Mouse (Mus musculus): ENCODE results near the gene Hmgxb4. TPM values are rescaled to one million over a fixed set of nuclear protein-coding genes. Genes with fewer than 3 reads are reported as not detected.

Hmgxb4 gene
- total and polyA plus RNA-seq, 2 experiments from 2014 or later = 9.0 to 17.0 TPM

DNA sequence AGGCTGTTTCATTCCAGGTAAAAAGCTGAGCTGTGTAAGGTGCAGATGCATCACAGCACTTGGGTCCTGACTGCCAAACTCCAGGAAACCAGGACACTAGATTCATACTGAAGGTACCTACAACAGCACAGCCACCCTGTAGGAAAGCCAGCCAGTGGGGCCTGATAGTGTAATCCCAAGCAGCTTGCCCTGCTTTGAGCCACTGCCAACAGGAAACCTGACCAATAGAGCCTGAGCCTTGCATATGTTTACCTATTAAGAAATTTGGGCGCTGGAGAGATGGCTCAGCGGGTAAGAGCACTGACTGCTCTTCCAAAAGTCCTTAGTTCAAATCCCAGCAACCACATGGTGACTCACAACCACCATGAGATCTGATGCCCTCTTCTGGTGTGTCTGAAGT lies 49.0 kb downstream of the Hmgxb4 start:
- Histone ChIP-seq H3K4me2 (ENCODE audit: low read depth, low read length) (no peak overlapping the region), H3K36me3 (replicated peaks; ENCODE audit: control insufficient read depth, insufficient read depth, low read length) (no peaks in the 10 kb centered on the region), H3K4me1 (ENCODE audit: control insufficient read depth, insufficient read depth) (peaks cover 55% of the 10 kb centered on the region), H3K9me3 (replicated peaks; ENCODE audit: control insufficient read depth, low read length) (no peaks in the 10 kb centered on the region), H3K27ac (ENCODE audit: low read depth) (no peak overlapping the region), H3K27me3 (ENCODE audit: control insufficient read depth, insufficient read depth, low read length) (no peaks in the 10 kb centered on the region), H3K4me3 (ENCODE audit: low read depth, low read length) (no peak overlapping the region), H3K9ac (replicated peaks; ENCODE audit: low read depth, low read length) (no peak overlapping the region)
- no peak for TF ChIP-seq CTCF (IDR thresholded peaks at IDR 0.05; ENCODE audit: low read depth)
- no peak for TF ChIP-seq EP300 (IDR thresholded peaks at IDR 0.05; ENCODE audit: low read depth)
- no peak for DNase-seq (ENCODE audit: low spot score)
- WGBS = 89% methylated on average over 2 of the region's 2 CpGs
- no peak for ATAC-seq (ENCODE audit: insufficient read depth, low read depth)

DNA sequence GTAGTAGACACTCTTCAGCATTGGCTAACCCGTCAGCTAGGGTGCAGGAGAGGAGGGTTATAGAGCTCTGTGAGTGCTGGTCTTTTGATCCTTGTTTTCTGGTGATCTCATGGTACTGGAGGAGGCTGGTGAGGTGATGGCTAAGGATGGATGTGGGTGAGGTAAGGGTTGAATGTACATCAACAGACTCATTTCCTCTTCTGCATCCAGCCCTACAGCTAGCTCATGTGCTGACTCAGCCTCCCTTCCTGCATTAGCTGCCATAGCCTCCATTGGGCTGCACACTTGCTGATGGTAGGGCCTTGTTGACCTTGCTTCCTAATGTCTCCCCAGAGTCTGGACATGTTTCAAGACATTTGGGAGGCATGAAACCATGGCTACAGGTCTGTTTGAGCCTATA lies 49.8 kb downstream of the Hmgxb4 start:
- Histone ChIP-seq H3K4me2 (ENCODE audit: low read depth, low read length) (no peak overlapping the region), H3K27ac (ENCODE audit: low read depth) (no peak overlapping the region), H3K36me3 (replicated peaks; ENCODE audit: control insufficient read depth, insufficient read depth, low read length) (no peaks in the 10 kb centered on the region), H3K27me3 (ENCODE audit: control insufficient read depth, insufficient read depth, low read length) (no peaks in the 10 kb centered on the region), H3K4me3 (ENCODE audit: low read depth, low read length) (no peak overlapping the region), H3K9me3 (replicated peaks; ENCODE audit: control insufficient read depth, low read length) (no peaks in the 10 kb centered on the region), H3K4me1 (ENCODE audit: control insufficient read depth, insufficient read depth) (peaks cover 48% of the 10 kb centered on the region), H3K9ac (replicated peaks; ENCODE audit: low read depth, low read length) (no peak overlapping the region)
- 78% methylated on average over 1 of the region's 1 CpGs for WGBS
- ATAC-seq (ENCODE audit: insufficient read depth, low read depth) (no peak), DNase-seq (ENCODE audit: low spot score) (no peak)
- TF ChIP-seq CTCF (IDR thresholded peaks at IDR 0.05; ENCODE audit: low read depth) (no peak), EP300 (IDR thresholded peaks at IDR 0.05; ENCODE audit: low read depth) (no peak)

DNA sequence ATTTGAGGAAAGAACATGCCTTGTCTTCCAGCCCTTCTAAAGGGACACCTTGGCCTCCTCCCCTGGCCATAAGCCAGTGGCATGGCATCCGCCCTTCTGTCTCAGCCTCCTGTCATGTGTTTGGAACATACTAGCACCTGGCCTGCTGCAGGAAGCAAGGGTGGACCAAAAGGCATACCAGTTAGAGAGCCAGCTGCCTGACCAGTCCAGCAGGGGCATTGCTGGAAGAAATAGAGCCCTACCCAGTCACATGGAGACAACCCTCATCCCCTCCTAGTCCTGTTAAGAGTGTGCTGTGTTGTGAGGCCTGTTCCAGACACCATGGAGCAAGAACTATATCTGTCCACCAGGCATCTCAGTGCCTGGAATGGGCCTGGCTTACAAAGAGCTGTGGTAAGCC lies 53.1 kb downstream of the Hmgxb4 start:
- no peak for TF ChIP-seq CTCF (IDR thresholded peaks at IDR 0.05; ENCODE audit: low read depth)
- TF ChIP-seq EP300 (IDR thresholded peaks at IDR 0.05; ENCODE audit: low read depth) = no peak
- Histone ChIP-seq H3K36me3 (replicated peaks; ENCODE audit: control insufficient read depth, insufficient read depth, low read length) (peaks cover 6% of the 10 kb centered on the region; the same call in 1 of the 2 replicates), H3K4me3 (ENCODE audit: low read depth, low read length) (no peak overlapping the region), H3K4me2 (ENCODE audit: low read depth, low read length) (no peak overlapping the region), H3K9me3 (replicated peaks; ENCODE audit: control insufficient read depth, low read length) (no peaks in the 10 kb centered on the region), H3K4me1 (ENCODE audit: control insufficient read depth, insufficient read depth) (peaks cover 23% of the 10 kb centered on the region; the same call in 1 of the 2 replicates), H3K27ac (ENCODE audit: low read depth) (peak overlapping the region; percentile 58), H3K27me3 (ENCODE audit: control insufficient read depth, insufficient read depth, low read length) (no peaks in the 10 kb centered on the region), H3K9ac (replicated peaks; ENCODE audit: low read depth, low read length) (no peak overlapping the region)
- no peak for DNase-seq (ENCODE audit: low spot score)
- WGBS = 48% methylated on average over 1 of the region's 1 CpGs
- peak; percentile 72 for ATAC-seq (ENCODE audit: insufficient read depth, low read depth)

DNA sequence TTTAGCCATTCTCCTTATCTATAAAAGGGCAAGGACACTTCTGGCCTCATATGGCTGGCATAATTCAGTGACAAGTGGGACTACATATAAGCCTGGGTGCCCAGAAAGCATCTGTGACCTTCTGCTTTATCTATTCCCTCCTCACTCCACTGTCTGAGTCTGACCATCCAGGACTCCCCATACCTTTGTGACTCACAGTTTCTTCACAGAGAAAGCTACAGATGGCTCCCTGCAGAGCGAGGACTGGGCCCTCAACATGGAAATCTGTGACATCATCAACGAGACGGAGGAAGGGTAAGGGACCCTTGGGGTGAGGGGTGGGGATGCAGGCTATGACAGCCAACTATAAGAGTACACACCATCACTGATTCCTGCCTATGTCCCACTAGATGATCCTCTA lies 54.6 kb downstream of the Hmgxb4 start:
- 88% methylated on average over 3 of the region's 3 CpGs for WGBS
- no peak overlapping the region for H3K4me3 ChIP-seq (ENCODE audit: low read depth, low read length)
- no peak overlapping the region for H3K27ac ChIP-seq (ENCODE audit: low read depth)
- H3K9ac ChIP-seq (replicated peaks; ENCODE audit: low read depth, low read length) = no peak overlapping the region
- H3K9me3 ChIP-seq (replicated peaks; ENCODE audit: control insufficient read depth, low read length) = no peaks in the 10 kb centered on the region
- ATAC-seq (ENCODE audit: insufficient read depth, low read depth) = no peak
- H3K36me3 ChIP-seq (replicated peaks; ENCODE audit: control insufficient read depth, insufficient read depth, low read length) = peaks cover 10% of the 10 kb centered on the region
- TF ChIP-seq CTCF (IDR thresholded peaks at IDR 0.05; ENCODE audit: low read depth) (no peak), EP300 (IDR thresholded peaks at IDR 0.05; ENCODE audit: low read depth) (no peak)
- DNase-seq (ENCODE audit: low spot score) = no peak
- no peak overlapping the region for H3K4me2 ChIP-seq (ENCODE audit: low read depth, low read length)
- H3K27me3 ChIP-seq (ENCODE audit: control insufficient read depth, insufficient read depth, low read length) = no peaks in the 10 kb centered on the region
- peaks cover 15% of the 10 kb centered on the region; the same call in 1 of the 2 replicates for H3K4me1 ChIP-seq (ENCODE audit: control insufficient read depth, insufficient read depth)

DNA sequence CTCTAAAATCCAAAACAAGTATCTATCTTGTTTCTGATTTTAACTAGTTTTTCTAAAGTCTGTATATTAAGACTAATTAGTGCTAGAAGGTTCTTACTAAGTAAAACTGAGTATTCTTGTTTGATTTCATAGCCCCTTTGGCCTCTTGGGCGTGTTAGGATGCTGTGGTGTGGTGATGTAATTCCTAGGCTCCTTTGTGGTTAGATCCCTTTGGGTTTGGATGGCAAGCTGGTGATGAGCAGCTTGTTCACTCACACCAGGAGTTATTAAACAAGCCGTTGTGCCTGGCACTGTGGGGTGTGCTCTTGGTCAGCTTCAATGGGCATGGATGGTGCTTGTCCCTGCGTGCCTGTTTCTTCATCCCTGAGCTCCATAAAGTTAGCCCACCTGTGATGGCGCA lies 60.2 kb downstream of the Hmgxb4 start:
- H3K4me2 ChIP-seq (ENCODE audit: low read depth, low read length) = no peak overlapping the region
- TF ChIP-seq EP300 (IDR thresholded peaks at IDR 0.05; ENCODE audit: low read depth) (no peak), CTCF (IDR thresholded peaks at IDR 0.05; ENCODE audit: low read depth) (no peak)
- no peak overlapping the region for H3K9ac ChIP-seq (replicated peaks; ENCODE audit: low read depth, low read length)
- H3K36me3 ChIP-seq (replicated peaks; ENCODE audit: control insufficient read depth, insufficient read depth, low read length) = peaks cover 54% of the 10 kb centered on the region
- H3K27me3 ChIP-seq (ENCODE audit: control insufficient read depth, insufficient read depth, low read length) = no peaks in the 10 kb centered on the region
- 88% methylated on average over 4 of the region's 4 CpGs for WGBS
- H3K9me3 ChIP-seq (replicated peaks; ENCODE audit: control insufficient read depth, low read length) = no peaks in the 10 kb centered on the region
- no peak overlapping the region for H3K27ac ChIP-seq (ENCODE audit: low read depth)
- H3K4me1 ChIP-seq (ENCODE audit: control insufficient read depth, insufficient read depth) = no peaks in the 10 kb centered on the region
- no peak overlapping the region for H3K4me3 ChIP-seq (ENCODE audit: low read depth, low read length)
- DNase-seq (ENCODE audit: low spot score) (no peak), ATAC-seq (ENCODE audit: insufficient read depth, low read depth) (no peak)

DNA sequence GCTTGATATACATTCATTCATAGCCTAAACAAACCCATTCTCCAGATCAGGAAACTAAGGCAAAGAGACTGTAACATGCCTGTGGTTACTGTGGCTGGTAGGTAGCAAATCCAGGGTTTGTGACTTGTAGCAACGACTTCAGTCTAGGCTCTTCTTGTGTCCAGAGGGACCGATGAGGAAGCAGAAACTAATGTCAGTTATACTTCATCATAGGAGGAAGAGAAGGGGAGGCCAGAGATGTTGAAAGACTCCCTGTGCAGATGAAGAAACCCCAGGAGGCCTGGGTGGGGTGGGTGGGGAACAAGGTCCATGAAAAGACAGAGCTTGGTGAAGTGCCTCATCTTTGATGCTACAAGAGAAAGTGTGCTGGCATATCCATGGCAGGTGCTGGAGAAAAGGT lies 62.5 kb downstream of the Hmgxb4 start:
- no peaks in the 10 kb centered on the region for H3K9me3 ChIP-seq (replicated peaks; ENCODE audit: control insufficient read depth, low read length)
- no peak overlapping the region for H3K27ac ChIP-seq (ENCODE audit: low read depth)
- TF ChIP-seq EP300 (IDR thresholded peaks at IDR 0.05; ENCODE audit: low read depth) (no peak), CTCF (IDR thresholded peaks at IDR 0.05; ENCODE audit: low read depth) (no peak)
- ATAC-seq (ENCODE audit: insufficient read depth, low read depth) = no peak
- H3K4me3 ChIP-seq (ENCODE audit: low read depth, low read length) = no peak overlapping the region
- no peak overlapping the region for H3K9ac ChIP-seq (replicated peaks; ENCODE audit: low read depth, low read length)
- H3K36me3 ChIP-seq (replicated peaks; ENCODE audit: control insufficient read depth, insufficient read depth, low read length) = peaks cover 71% of the 10 kb centered on the region
- no peaks in the 10 kb centered on the region for H3K4me1 ChIP-seq (ENCODE audit: control insufficient read depth, insufficient read depth)
- 90% methylated on average over 2 of the region's 2 CpGs for WGBS
- H3K27me3 ChIP-seq (ENCODE audit: control insufficient read depth, insufficient read depth, low read length) = no peaks in the 10 kb centered on the region
- DNase-seq (ENCODE audit: low spot score) = no peak
- no peak overlapping the region for H3K4me2 ChIP-seq (ENCODE audit: low read depth, low read length)
